Mouse (Mus musculus) liver, adult (tissue): ENCODE results near the gene Fcgr3.
"Not testable (repeated sequence)": the region's sequence is repeated elsewhere in the genome, so short reads cannot be mapped to it uniquely, and the experiment has no call there.

Experiments used
- GATA4 ChIP-seq: IDR thresholded peaks from 2 replicates; pipeline ENCODE4 v1.6.1; 2014; ENCODE audit warnings: mild to moderate bottlenecking, low read length; ENCODE audit not compliant: insufficient replicate concordance

Gene Fcgr3

GRCm38 (mm10) chr1:171064491-171065242, at the start of gene Fcgr3:
Fcgr3 (minus strand) TSS chr1:171064935.
- TF ChIP-seq GATA4, result not testable (repeated sequence)

GRCm38 (mm10) chr1:171113873-171114299, 49.2 kb upstream of the Fcgr3 start, which contains the start of gene Cfap126:
Cfap126 (plus strand) TSS chr1:171113918.
- peak; percentile 33; the same call in 1 of the 2 replicates for TF ChIP-seq GATA4

- TF ChIP-seq GATA4, result no peak
These were observed 48.3 kb upstream of the Fcgr3 start for GRCm38 (mm10) chr1:171112986-171113385.

- TF ChIP-seq GATA4, result no peak
These were observed 47.2 kb upstream of the Fcgr3 start for GRCm38 (mm10) chr1:171111781-171112575.

- TF ChIP-seq GATA4, result 0 out of 2 replicates have a peak, but pooled peaks have one; percentile 22
These were observed 46.5 kb upstream of the Fcgr3 start for GRCm38 (mm10) chr1:171111020-171111780.

GRCm38 (mm10) chr1:171110659-171111019, 45.9 kb upstream of the Fcgr3 start:
- no peak for TF ChIP-seq GATA4

- no peak for TF ChIP-seq GATA4
These were observed 44.9 kb upstream of the Fcgr3 start for GRCm38 (mm10) chr1:171109620-171110019.

GRCm38 (mm10) chr1:171105226-171105625, 40.5 kb upstream of the Fcgr3 start:
- no peak for TF ChIP-seq GATA4

- no peak for TF ChIP-seq GATA4
These were observed 38.6 kb upstream of the Fcgr3 start for GRCm38 (mm10) chr1:171103179-171103840.

GRCm38 (mm10) chr1:171102547-171103177, 37.9 kb upstream of the Fcgr3 start:
- peak; percentile 67; the same call in 1 of the 2 replicates for TF ChIP-seq GATA4

GRCm38 (mm10) chr1:171101733-171102546, 37.2 kb upstream of the Fcgr3 start:
- TF ChIP-seq GATA4, result no peak

- no peak for TF ChIP-seq GATA4
These were observed 36.3 kb upstream of the Fcgr3 start for GRCm38 (mm10) chr1:171101033-171101432.

- no peak for TF ChIP-seq GATA4
These were observed 32.9 kb upstream of the Fcgr3 start for GRCm38 (mm10) chr1:171097612-171098011.
